Mouse (Mus musculus) embryonic facial prominence, embryonic 11.5 days (tissue): ENCODE results near the gene Trafd1. TPM values are rescaled to one million over a fixed set of nuclear protein-coding genes. Genes with fewer than 3 reads are reported as not detected.
A peak's percentile ranks its signal among the peaks of the same experiment; 100 is the strongest.

Experiments used
- ATAC-seq: fragments of 200-750 bp; cut with Nextera tagmentation; replicated peaks from 2 replicates; pipeline ENCODE4 v1.8.0; 2017; ENCODE audit warnings: low read depth; ENCODE audit not compliant: insufficient number of reproducible peaks, low FRiP score, low TSS enrichment
- DNase-seq: peaks from one replicate; pipeline ENCODE4 v3.0.0-alpha.2; 2015; ENCODE audit warnings: low spot score
- H3K27ac ChIP-seq: fragments of 300-500 bp; sonication (generic); replicated peaks from 2 replicates; pipeline ENCODE4 v1.5.1; 2014; ENCODE audit warnings: mild to moderate bottlenecking, low read depth, low read length, control low read depth
- H3K27me3 ChIP-seq: fragments of 300-500 bp; sonication (generic); 2 replicates; pipeline ENCODE4 v1.6.1; 2014; ENCODE audit warnings: mild to moderate bottlenecking, low read length, moderate library complexity, mixed read lengths; ENCODE audit not compliant: control insufficient read depth, insufficient read depth
- H3K36me3 ChIP-seq: fragments of 300-500 bp; sonication (generic); replicated peaks from 2 replicates; pipeline ENCODE4 v1.6.1; 2014; ENCODE audit warnings: low read depth, mild to moderate bottlenecking, low read length, moderate library complexity, mixed read lengths; ENCODE audit not compliant: control insufficient read depth, insufficient read depth
- H3K4me1 ChIP-seq: fragments of 300-500 bp; sonication (generic); 2 replicates; pipeline ENCODE4 v1.6.1; 2014; ENCODE audit warnings: low read length, mixed read lengths; ENCODE audit not compliant: control insufficient read depth, insufficient read depth
- H3K4me2 ChIP-seq: fragments of 300-500 bp; sonication (generic); 2 replicates; pipeline ENCODE4 v1.6.1; 2014; ENCODE audit warnings: low read depth, mild to moderate bottlenecking, control low read depth, low read length, moderate library complexity
- H3K4me3 ChIP-seq: fragments of 300-500 bp; sonication (generic); 2 replicates; pipeline ENCODE4 v1.5.1; 2014; ENCODE audit warnings: low read depth, low read length, control low read depth
- H3K9ac ChIP-seq: fragments of 300-500 bp; sonication (generic); replicated peaks from 2 replicates; pipeline ENCODE4 v1.6.1; 2014; ENCODE audit warnings: mild to moderate bottlenecking, control low read depth, low read length
- H3K9me3 ChIP-seq: fragments of 300-500 bp; sonication (generic); replicated peaks from 2 replicates; pipeline ENCODE4 v1.6.1; 2016; ENCODE audit warnings: mild to moderate bottlenecking, low read length, inconsistent platforms, mixed read lengths; ENCODE audit not compliant: control insufficient read depth
- WGBS: fragments of 180-500 bp; shearing (Covaris S2); extraction: QIAGEN DNeasy Blood & Tissue Kit; methylation state at CpG from one replicate; pipeline ENCODE4 v1.1.7; 2014; 5-methylcytosine and 5-hydroxymethylcytosine counted together
- polyA plus RNA-seq: library from polyadenylated mRNA; unstranded; fragments of >200 nt; fragmentation: Nextera tagmentation; extraction: Ambion mirVana; gene quantifications from 2 replicates; pipeline ENCODE4 v1.2.1, GENCODE M21; 2014

The Trafd1 gene
- polyA plus RNA-seq, 1 experiment from 2014 or later: 62.1 TPM

DNA sequence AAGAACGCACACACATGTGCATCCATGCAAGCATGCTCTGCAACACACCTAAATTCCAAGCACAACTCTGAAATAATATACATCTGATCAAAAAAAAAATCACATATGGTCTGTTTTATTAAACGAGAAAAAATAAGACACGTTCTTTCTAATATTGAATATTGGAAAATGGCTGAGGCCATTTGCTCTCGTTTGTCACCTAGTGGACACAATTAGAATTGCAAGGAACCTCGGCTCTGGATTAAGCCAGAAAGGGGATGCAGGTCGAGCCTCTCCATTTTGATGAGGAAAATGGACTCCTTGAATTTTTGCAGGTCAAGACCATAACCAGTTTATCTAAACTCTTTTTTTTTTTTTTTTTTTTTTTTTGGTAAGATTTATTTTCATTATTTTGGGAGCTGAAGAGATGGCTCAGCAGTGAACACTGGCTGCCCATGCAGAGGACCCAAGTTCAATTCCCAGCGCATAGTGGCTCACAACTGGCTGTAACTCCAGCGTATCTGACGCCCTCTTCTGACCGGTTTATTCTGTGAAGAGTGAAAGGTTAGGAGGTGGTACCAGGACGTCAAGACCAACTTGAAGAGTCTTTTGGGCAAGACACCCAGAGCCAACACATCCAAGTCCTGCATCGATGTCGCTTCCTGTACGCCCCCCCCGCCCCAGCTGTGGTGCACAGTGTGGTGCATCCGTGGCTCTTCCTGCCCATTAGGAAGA, 7.4 kb upstream of the Trafd1 start:
- 62% methylated on average over 16 of the region's 16 CpGs for WGBS
- no peak overlapping the region for H3K9ac ChIP-seq
- DNase-seq: peak; percentile 78
- no peaks in the 10 kb centered on the region for H3K27me3 ChIP-seq
- H3K4me3 ChIP-seq: no peak overlapping the region
- ATAC-seq: no peak
- no peak overlapping the region for H3K27ac ChIP-seq
- H3K9me3 ChIP-seq: no peaks in the 10 kb centered on the region
- H3K36me3 ChIP-seq: no peaks in the 10 kb centered on the region
- no peak overlapping the region for H3K4me2 ChIP-seq
- no peaks in the 10 kb centered on the region for H3K4me1 ChIP-seq

DNA sequence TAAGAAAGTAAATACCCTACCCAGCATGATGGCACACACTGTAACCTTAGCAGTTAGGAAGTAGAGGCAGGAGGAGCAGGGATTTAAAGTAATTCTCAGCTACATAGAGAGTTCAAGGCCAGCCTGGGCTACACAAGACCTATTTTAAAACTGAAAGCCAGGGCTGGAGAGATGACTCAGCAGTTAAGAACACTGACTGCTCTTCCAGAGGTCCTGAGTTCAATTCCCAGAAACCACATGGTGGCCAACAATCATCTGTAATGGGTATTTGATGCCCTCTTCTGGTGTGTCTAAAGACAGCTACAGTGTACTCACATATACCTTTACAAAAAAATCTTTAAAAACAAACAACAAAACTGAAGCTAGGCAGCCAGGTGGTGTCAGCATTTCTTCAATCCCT, 4.3 kb upstream of the Trafd1 start:
- no peaks in the 10 kb centered on the region for H3K36me3 ChIP-seq
- no peak overlapping the region for H3K4me2 ChIP-seq
- ATAC-seq (no peak), DNase-seq (no peak)
- no peak overlapping the region for H3K4me3 ChIP-seq
- H3K9me3 ChIP-seq: no peaks in the 10 kb centered on the region
- H3K27ac ChIP-seq: no peak overlapping the region
- H3K9ac ChIP-seq: no peak overlapping the region
- H3K27me3 ChIP-seq: no peaks in the 10 kb centered on the region
- H3K4me1 ChIP-seq: no peaks in the 10 kb centered on the region

DNA sequence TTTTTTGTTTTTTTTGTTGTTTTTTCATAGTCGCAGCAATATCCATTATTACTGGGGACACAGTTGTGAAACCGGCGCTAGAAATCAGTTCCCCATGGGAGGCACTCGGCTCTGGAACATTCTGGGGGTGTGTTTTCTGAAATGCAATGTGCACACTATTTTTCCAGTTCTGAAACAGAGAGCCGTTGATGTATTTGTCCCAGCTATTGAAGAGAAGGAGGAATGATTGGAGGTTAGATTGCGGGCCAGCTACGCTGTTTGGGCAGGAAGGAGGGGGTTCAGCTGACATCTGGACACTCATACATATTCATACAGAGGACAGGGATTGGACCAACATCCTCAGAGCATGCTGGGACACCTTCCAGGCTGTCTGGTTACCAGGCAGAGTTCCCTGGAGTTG, 3.7 kb upstream of the Trafd1 start:
- ATAC-seq: no peak
- Histone ChIP-seq H3K4me2 (no peak overlapping the region), H3K9me3 (no peaks in the 10 kb centered on the region), H3K4me3 (no peak overlapping the region), H3K9ac (no peak overlapping the region), H3K27me3 (no peaks in the 10 kb centered on the region), H3K27ac (no peak overlapping the region), H3K4me1 (no peaks in the 10 kb centered on the region), H3K36me3 (no peaks in the 10 kb centered on the region)
- no peak for DNase-seq
- WGBS: 57% methylated on average over 7 of the region's 7 CpGs

DNA sequence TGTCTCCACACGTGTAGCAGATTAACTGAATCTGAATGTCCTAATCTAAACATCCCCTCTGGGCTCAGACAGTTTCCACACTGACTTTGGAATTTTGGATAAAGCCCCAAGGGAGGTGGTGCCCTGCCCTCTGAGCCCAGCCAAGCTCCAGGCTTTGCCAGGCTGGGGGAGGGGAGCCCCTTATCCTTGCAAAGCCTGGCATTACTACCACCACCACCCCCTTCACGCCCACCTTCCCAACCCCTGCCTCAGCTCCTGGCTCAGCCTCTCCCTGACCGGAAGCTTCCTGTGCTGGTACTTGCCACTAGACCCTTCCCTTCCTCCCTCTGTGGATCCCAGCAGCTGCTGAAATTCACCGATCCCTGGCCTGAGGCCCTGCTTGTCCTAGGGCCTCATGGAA, 1.7 kb upstream of the Trafd1 start:
- Histone ChIP-seq H3K9ac (no peak overlapping the region; the same call in 1 of the 2 replicates), H3K9me3 (no peaks in the 10 kb centered on the region), H3K27ac (no peak overlapping the region), H3K4me3 (no peak overlapping the region), H3K36me3 (no peaks in the 10 kb centered on the region), H3K4me2 (no peak overlapping the region), H3K27me3 (no peaks in the 10 kb centered on the region), H3K4me1 (no peaks in the 10 kb centered on the region)
- ATAC-seq (no peak), DNase-seq (no peak)
- 33% methylated on average over 4 of the region's 4 CpGs for WGBS

DNA sequence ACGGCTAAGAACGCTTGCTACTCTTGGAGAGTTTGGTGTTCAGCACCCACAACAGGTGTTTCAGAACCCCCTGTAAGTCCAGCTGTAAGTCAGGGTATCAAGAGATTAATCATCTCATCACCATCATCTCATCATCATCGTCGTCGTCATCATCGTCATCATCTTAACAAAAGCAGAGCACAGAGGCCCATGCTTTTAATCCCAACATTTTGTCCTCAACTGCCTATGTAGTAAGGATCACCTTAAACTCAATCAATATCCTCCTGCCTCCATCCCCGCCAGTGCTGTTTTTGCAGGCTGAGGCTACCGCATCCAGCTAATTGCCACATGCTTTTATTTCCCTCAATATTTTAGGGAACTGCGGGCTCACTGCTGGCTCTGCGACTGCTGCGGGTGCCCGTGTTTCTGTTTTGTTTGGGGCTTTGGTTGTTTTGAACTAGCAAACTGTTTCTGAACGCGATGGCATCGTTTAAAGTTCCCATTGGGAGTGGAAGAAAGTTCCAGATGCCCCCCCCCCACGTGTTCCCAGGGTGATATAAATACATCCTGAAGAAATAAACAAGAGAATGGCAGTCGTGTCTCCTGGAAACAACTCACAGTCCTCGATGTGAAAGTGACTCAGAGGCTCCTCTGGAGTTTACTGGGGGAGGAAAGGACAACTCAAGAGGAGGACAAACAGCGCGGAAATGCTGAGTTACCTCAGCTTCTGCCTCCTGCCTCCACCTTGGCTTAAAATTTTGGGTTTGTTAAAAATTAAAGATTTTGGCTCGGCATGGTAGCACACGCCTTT, 883 bp upstream of the Trafd1 start:
- DNase-seq (no peak), ATAC-seq (no peak)

DNA sequence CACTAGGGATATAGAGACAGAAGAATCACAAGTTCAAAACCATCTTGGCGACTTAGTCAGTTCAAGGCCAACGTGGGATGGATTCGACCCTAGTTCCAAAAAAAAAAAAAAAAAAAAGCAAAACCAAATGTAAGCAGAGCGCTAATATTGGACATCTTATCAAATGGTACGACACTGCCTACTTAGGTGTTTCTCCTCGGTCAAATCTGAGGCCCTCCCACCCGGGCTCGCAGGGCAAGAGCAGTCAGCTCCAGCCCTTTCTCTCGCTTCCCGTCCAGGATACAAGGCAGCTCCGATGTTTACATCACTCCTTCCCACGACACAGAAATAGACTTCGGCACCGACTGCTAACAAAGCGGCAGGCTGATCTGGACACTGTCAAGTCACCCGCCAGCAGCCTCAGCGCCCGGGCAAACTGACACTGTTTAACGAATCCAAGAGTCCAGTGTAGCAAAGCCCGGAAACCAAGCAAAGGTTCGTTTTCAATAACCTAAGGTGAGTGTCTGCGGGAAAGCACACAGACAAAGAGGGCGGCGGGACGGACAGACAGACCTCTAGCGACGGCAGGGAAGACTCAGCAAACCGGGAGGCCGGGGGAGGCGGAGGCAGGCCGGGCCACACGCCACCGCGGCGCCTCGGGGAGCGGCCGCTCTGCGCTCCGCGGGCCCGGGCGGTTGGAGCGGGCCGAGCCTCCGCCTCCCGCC, 523 bp downstream of the Trafd1 start:
- peak; percentile 64 for DNase-seq
- peak; percentile 73 for ATAC-seq
- no peaks in the 10 kb centered on the region for H3K9me3 ChIP-seq
- peak overlapping the region; percentile 62 for H3K27ac ChIP-seq
- H3K36me3 ChIP-seq: peaks cover 3% of the 10 kb centered on the region
- H3K4me3 ChIP-seq: peak overlapping the region; percentile 76
- H3K4me2 ChIP-seq: peak overlapping the region; percentile 78
- H3K4me1 ChIP-seq: no peaks in the 10 kb centered on the region
- H3K9ac ChIP-seq: peak overlapping the region; percentile 83
- 3% methylated on average over 45 of the region's 47 CpGs for WGBS
- H3K27me3 ChIP-seq: no peaks in the 10 kb centered on the region

More for the DNA sequence above, 883 bp upstream of the Trafd1 start:
- 31% methylated on average over 22 of the region's 22 CpGs for WGBS
- H3K4me1 ChIP-seq: no peaks in the 10 kb centered on the region
- 0 out of 2 replicates have a peak overlapping the region, but pooled peaks have one; percentile 6 for H3K9ac ChIP-seq
- no peaks in the 10 kb centered on the region for H3K9me3 ChIP-seq
- H3K4me2 ChIP-seq: peak overlapping the region; percentile 78
- no peak overlapping the region for H3K27ac ChIP-seq
- H3K27me3 ChIP-seq: no peaks in the 10 kb centered on the region
- H3K4me3 ChIP-seq: peak overlapping the region; percentile 76
- no peaks in the 10 kb centered on the region; the same call in 1 of the 2 replicates for H3K36me3 ChIP-seq

DNA sequence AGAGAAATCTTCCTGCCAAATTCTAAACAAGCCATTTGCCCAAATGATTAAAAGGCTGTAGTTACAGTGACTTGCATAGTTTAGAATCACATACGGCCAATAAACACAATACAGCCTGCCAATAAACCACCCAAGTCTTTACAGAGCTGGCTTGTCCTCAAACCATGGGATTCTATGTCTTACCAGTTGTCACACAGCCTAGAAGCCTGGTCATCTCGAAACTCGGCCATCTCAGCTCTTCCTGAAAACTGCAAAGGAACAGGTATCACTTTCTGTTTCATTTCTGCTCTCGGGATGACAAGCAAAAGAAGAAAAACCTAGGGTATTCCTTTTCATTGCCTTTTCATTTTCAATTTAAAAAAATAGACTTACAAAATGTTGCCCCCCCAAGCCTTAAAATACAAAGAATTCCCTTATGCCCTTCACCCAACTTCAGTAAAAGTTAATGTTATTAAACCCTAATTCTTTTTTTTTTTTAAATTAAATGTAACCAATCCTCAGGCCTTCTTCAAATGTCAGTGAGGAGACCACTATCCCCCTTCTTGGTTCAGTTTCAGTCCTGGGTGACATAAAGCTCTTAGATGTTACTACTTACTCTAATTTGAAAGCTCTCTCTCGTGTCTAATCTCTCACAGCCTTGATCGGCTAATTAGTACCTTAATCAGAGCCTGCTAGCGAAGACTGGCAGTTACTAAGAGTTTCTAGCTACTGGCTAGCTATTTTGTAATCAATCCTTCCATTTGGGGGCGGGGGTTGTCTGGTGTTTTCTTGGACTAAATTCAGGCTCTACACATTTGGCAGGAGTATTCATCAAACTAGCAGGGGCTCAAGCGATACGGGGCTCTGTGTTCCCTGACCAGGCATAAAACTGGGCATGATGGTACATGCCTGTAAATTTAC, 1.3 kb downstream of the Trafd1 start:
- no peaks in the 10 kb centered on the region for H3K4me1 ChIP-seq
- H3K36me3 ChIP-seq: peaks cover 6% of the 10 kb centered on the region
- peak overlapping the region; percentile 78 for H3K4me2 ChIP-seq
- no peak for DNase-seq
- peak overlapping the region; percentile 83 for H3K9ac ChIP-seq
- H3K4me3 ChIP-seq: peak overlapping the region; percentile 76
- WGBS: 62% methylated on average over 10 of the region's 10 CpGs
- H3K9me3 ChIP-seq: no peaks in the 10 kb centered on the region
- H3K27ac ChIP-seq: no peak overlapping the region
- no peak for ATAC-seq
- no peaks in the 10 kb centered on the region for H3K27me3 ChIP-seq
